Mouse (Mus musculus): ENCODE measurements at regions not wholly inside any gene's neighbourhood (a gene's known extent, or its start where the extent isn't known, plus 50 kb on each side); places are given as distances from the start of the nearest gene placed in this dataset.

GRCm38 (mm10) chr11:7931064-7931797 is 717.5 kb upstream of the Igfbp3 start:
- TF ChIP-seq POLR2AphosphoS2 (IDR thresholded peaks at IDR 0.05; ENCODE audit: insufficient read length, low read depth) (no peak), POLR2A (IDR thresholded peaks at IDR 0.05; ENCODE audit: insufficient read length, low read depth) (no peak)

Measured in myocyte (in vitro differentiated cells).